Mouse (Mus musculus): ENCODE results near the gene Cnot3.

GRCm38 (mm10) chr7:3691919-3692318 is 46.9 kb downstream of the Cnot3 start:
- TF ChIP-seq MYOD1 (IDR thresholded peaks at IDR 0.05; ENCODE audit: control insufficient read depth, insufficient read length, low read depth) (no peak), CTCF (IDR thresholded peaks at IDR 0.05; ENCODE audit: control insufficient read depth, insufficient read depth, insufficient read length) (no peak), MAX (IDR thresholded peaks at IDR 0.05) (no peak)

All from C2C12 (cell line).